Mouse (Mus musculus) lung, adult 2 months (tissue): ENCODE measurements around the gene Uhrf1.

Experiments used
- CTCF ChIP-seq: fragments of 200-500 bp; IDR thresholded peaks from 2 replicates; pipeline ENCODE4 v1.5.1; 2011; ENCODE audit warnings: mild to moderate bottlenecking, low read length, control low read depth; ENCODE audit not compliant: insufficient read depth
- POLR2A ChIP-seq: fragments of 200-500 bp; IDR thresholded peaks from 2 replicates; pipeline ENCODE4 v1.6.1; 2011; ENCODE audit warnings: low read depth, mild to moderate bottlenecking, control low read depth, low read length, borderline replicate concordance; ENCODE audit errors: extremely low read depth

DNA sequence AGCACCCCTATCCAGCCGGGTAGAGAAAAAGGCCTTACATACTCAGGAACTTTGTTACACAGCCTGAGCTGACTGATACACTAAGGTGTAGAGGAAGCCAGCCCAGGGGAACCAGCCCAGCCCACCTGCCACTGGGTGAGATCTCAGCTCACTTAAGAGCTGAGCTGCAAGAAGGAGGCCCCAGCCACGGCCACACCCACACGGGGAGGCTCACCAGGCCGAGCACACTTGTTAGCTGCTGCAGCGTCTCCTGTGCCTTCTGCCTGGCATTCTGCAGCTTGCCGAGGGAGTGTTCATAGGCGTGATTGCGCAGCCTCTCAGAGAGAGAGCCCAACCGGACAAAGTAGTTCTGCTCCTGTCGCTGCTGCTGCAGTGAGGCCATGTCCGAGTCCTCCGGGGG lies 21.9 kb upstream of the Uhrf1 start:
- no peak for TF ChIP-seq POLR2A
- TF ChIP-seq CTCF = no peak
